Mouse (Mus musculus): ENCODE data around the gene Smox.

DNA sequence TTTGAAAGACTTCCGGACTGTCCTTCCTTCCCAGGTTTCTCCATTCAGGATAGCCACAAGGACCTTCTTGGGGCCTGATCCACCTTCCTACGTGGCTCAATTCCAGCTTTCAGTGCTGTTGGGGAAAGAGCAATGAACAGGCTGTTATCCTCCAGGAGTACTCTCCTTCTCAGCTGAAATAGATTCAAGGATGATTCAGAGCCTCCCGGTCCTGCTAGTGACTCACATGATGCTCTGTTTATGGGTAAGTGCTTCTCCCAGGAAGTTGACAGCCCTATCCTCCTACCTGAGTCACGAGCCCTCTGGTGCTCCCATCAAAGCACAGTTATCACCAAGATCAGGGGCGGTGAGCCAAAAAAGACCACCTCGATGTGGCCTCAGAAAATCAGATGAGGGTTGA, 7.1 kb upstream of the Smox start:
- no peak for TF ChIP-seq POLR2A (IDR thresholded peaks at IDR 0.05; ENCODE audit: control insufficient read depth, extremely low read depth, insufficient read depth, low read length, poor library complexity)
- TF ChIP-seq CTCF (IDR thresholded peaks at IDR 0.05; ENCODE audit: borderline replicate concordance, control insufficient read depth, extremely low read depth, insufficient read depth, low read length, poor library complexity): no peak

Data from thymus, adult 2 months (tissue).